Mouse (Mus musculus) midbrain, embryonic 15.5 days (tissue): ENCODE results near the gene Ank3. TPM values are rescaled to one million over a fixed set of nuclear protein-coding genes. Genes with fewer than 3 reads are reported as not detected.
A peak's percentile ranks its signal among the peaks of the same experiment; 100 is the strongest.

Experiments
- ATAC-seq: fragments of 200-750 bp; cut with Nextera tagmentation; replicated peaks from 2 replicates; pipeline ENCODE4 v1.8.0; 2017; ENCODE audit warnings: moderate TSS enrichment
- H3K27ac ChIP-seq: fragments of 300-500 bp; sonication (generic); 2 replicates; pipeline ENCODE4 v1.5.1; 2015; ENCODE audit warnings: mild to moderate bottlenecking, inconsistent platforms
- H3K27me3 ChIP-seq: fragments of 300-500 bp; sonication (generic); replicated peaks from 2 replicates; pipeline ENCODE4 v1.6.1; 2015; ENCODE audit warnings: inconsistent platforms
- H3K36me3 ChIP-seq: fragments of 300-500 bp; sonication (generic); replicated peaks from 2 replicates; pipeline ENCODE4 v1.6.1; 2015; ENCODE audit warnings: inconsistent platforms
- H3K4me1 ChIP-seq: fragments of 300-500 bp; sonication (generic); 2 replicates; pipeline ENCODE4 v1.6.1; 2015; ENCODE audit warnings: inconsistent platforms
- H3K4me2 ChIP-seq: fragments of 300-500 bp; sonication (generic); 2 replicates; pipeline ENCODE4 v1.6.1; 2015; ENCODE audit warnings: inconsistent platforms, mild to moderate bottlenecking, moderate library complexity
- H3K4me3 ChIP-seq: fragments of 300-500 bp; sonication (generic); 2 replicates; pipeline ENCODE4 v1.5.1; 2015; ENCODE audit warnings: mild to moderate bottlenecking, inconsistent platforms
- H3K9ac ChIP-seq: fragments of 300-500 bp; sonication (generic); 2 replicates; pipeline ENCODE4 v1.6.1; 2015; ENCODE audit warnings: mild to moderate bottlenecking, inconsistent platforms
- H3K9me3 ChIP-seq: fragments of 300-500 bp; sonication (generic); 2 replicates; pipeline ENCODE4 v1.6.1; 2016; ENCODE audit warnings: inconsistent platforms
- WGBS: fragments of 180-500 bp; shearing (Covaris S2); methylation state at CpG from one replicate; pipeline ENCODE4 v1.1.7; 2015; ENCODE audit warnings: mixed read lengths; 5-methylcytosine and 5-hydroxymethylcytosine counted together
- polyA plus RNA-seq: library from polyadenylated mRNA; unstranded; fragments of >200 nt; fragmentation: Nextera tagmentation; extraction: Ambion mirVana; gene quantifications from 2 replicates; pipeline ENCODE4 v1.2.1, GENCODE M21; 2015

Gene Ank3
- polyA plus RNA-seq, 1 experiment from 2014 or later: 108 TPM

DNA sequence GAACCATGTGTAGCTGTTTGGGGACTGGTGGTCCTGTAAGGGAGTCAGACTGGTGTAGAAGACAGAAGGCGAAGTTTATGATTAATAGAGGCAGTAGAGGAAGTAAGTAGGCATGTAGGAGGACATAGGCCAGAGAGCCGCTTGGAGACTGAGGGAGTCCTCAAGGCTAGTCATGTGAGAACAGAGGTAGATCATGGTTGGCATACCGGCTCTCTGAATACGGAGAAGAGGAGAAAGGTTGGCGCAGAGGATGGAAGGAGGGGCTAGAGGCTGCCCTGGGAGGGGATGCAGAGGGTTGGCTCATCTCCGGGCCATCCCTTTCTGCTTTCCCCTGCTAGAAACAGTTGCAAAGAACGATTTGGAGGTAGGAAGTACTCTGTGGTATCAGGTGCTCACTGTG, 328.2 kb downstream of the Ank3 start:
- H3K27ac ChIP-seq: no peak overlapping the region
- H3K4me3 ChIP-seq: no peak overlapping the region
- H3K4me1 ChIP-seq: peaks cover 36% of the 10 kb centered on the region

DNA sequence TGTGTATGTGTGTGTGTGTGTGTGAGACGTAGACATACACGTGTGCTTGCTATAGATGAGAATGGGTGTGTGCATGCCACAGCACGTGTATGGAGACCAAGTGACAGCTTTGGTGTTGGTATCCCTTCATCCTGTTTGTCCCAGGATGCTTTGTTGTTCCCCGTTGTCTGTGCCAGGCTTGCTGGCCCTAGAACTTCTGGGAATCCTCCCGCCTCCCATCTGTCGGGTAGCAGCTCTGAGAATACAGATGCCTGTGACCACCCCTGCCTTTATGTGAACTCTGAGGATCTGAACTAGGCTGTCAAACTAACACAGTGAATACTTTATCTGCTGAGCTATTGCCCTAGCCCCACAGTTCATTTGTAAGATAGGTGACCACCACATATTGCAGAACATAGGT, 330.3 kb downstream of the Ank3 start:
- no peak for ATAC-seq
- Histone ChIP-seq H3K27ac (no peak overlapping the region), H3K27me3 (no peaks in the 10 kb centered on the region), H3K9ac (no peak overlapping the region), H3K9me3 (no peaks in the 10 kb centered on the region), H3K4me3 (no peak overlapping the region), H3K4me1 (peaks cover 38% of the 10 kb centered on the region), H3K36me3 (no peaks in the 10 kb centered on the region), H3K4me2 (no peak overlapping the region)
- WGBS: 65% methylated on average over 6 of the region's 6 CpGs

More for the DNA sequence above, 328.2 kb downstream of the Ank3 start:
- ATAC-seq: no peak
- no peak overlapping the region for H3K9ac ChIP-seq
- no peaks in the 10 kb centered on the region for H3K36me3 ChIP-seq
- H3K27me3 ChIP-seq: no peaks in the 10 kb centered on the region
- no peak overlapping the region for H3K4me2 ChIP-seq
- 93% methylated on average over 7 of the region's 7 CpGs for WGBS
- H3K9me3 ChIP-seq: no peaks in the 10 kb centered on the region

DNA sequence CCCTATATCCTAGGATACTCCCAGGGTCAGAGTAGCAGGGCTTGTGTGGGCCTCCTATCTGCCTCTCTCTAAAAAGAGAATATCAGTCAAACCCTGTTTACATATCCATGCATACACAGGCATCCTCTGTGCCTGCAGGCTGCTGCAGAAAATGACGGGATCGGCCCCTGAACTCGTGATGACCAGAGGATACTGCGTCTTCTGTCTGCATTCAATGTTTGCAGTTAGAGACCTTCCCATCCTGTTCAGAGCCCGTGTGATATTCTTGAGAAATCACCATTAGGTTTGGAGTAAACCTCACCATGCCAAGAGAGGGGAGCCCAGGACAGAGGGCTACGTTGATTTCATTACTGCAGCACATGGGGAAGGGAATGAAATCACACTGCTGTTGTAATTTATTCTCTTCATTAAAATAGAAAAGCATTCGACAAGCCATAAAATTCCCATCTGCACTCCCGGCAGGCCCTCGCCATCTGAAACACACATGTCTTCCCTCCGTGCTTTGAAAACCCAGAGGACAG, 331.8 kb downstream of the Ank3 start:
- Histone ChIP-seq H3K4me3 (no peak overlapping the region), H3K9ac (no peak overlapping the region), H3K27me3 (no peaks in the 10 kb centered on the region), H3K4me1 (peaks cover 30% of the 10 kb centered on the region), H3K9me3 (no peaks in the 10 kb centered on the region), H3K27ac (peak overlapping the region; percentile 44; the same call in 1 of the 2 replicates), H3K36me3 (no peaks in the 10 kb centered on the region), H3K4me2 (no peak overlapping the region)
- peak; percentile 51; the same call in 1 of the 2 replicates for ATAC-seq
- WGBS: 36% methylated on average over 10 of the region's 10 CpGs

DNA sequence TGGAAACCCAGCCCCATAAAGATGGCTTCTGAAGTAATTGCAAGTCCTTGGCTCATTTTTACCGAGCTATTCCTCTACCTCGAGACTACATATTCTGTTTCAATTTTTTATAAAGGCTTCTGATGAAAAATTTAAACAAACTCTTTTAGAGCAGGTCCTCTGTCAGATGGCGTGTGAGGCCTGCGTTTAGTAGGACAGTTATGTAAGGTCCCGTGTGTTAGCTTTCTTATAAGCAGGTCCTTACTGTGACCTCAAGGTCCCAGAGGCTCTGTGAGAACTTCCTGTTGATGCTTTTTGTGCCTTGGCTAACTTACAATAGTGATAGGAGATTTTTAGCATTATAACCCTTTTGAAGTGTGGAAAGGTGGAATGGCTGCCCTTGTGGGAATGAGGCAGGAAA, 332.8 kb downstream of the Ank3 start:
- Histone ChIP-seq H3K27ac (peak overlapping the region; percentile 44), H3K9me3 (no peaks in the 10 kb centered on the region), H3K27me3 (no peaks in the 10 kb centered on the region), H3K9ac (no peak overlapping the region), H3K4me1 (peaks cover 27% of the 10 kb centered on the region), H3K4me2 (no peak overlapping the region), H3K4me3 (no peak overlapping the region), H3K36me3 (no peaks in the 10 kb centered on the region)
- no peak for ATAC-seq
- 74% methylated on average over 5 of the region's 5 CpGs for WGBS

DNA sequence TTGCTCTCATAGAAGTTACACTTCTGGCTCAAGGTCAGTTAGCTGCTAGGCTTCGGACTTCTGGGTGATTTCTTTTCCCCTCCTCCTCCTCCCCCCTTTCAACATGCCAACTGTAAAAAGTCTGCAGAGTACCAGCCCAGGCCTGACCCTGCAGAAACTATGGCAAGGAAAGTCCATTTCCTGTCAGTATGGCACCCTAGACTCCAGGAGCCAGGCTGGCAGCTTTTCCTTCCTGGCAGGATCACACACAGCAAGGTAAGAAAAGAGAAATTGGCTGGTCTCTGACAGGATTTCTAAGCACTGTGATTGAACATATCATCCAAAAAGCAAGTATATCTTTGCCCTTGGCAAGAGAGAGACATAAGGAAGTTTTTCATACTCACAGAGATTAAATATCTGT, 333.3 kb downstream of the Ank3 start:
- no peaks in the 10 kb centered on the region for H3K36me3 ChIP-seq
- H3K4me2 ChIP-seq: no peak overlapping the region
- H3K27me3 ChIP-seq: no peaks in the 10 kb centered on the region
- ATAC-seq: no peak
- no peak overlapping the region for H3K27ac ChIP-seq
- H3K4me1 ChIP-seq: peaks cover 27% of the 10 kb centered on the region
- H3K9ac ChIP-seq: no peak overlapping the region
- WGBS: 85% methylated on average over 1 of the region's 1 CpGs
- H3K9me3 ChIP-seq: no peaks in the 10 kb centered on the region
- H3K4me3 ChIP-seq: no peak overlapping the region

DNA sequence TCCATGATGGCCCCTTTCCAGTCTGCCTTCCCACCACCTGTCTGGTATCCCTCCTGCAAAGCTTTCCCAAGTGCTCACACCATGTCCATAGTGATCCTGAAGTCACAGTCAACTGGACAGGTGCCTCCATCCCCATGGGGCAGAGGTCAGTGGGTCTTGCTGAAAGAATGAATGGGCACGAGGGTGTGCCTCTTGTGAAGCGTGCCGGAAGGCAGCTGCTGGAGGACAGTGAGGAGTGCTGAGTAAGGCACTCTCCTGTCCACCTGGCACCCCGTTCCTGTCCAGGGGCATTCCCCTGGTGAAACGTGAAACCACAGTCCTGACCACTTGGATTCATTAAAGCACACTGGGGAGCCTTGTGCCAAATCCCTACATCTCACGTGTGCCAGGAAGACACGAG, 337.7 kb downstream of the Ank3 start:
- ATAC-seq: no peak; the same call in 1 of the 2 replicates
- 63% methylated on average over 7 of the region's 7 CpGs for WGBS
- no peak overlapping the region for H3K27ac ChIP-seq
- H3K4me1 ChIP-seq: peaks cover 9% of the 10 kb centered on the region
- no peaks in the 10 kb centered on the region for H3K36me3 ChIP-seq
- H3K27me3 ChIP-seq: no peaks in the 10 kb centered on the region
- no peaks in the 10 kb centered on the region for H3K9me3 ChIP-seq
- no peak overlapping the region for H3K4me2 ChIP-seq
- no peak overlapping the region for H3K9ac ChIP-seq
- no peak overlapping the region for H3K4me3 ChIP-seq

DNA sequence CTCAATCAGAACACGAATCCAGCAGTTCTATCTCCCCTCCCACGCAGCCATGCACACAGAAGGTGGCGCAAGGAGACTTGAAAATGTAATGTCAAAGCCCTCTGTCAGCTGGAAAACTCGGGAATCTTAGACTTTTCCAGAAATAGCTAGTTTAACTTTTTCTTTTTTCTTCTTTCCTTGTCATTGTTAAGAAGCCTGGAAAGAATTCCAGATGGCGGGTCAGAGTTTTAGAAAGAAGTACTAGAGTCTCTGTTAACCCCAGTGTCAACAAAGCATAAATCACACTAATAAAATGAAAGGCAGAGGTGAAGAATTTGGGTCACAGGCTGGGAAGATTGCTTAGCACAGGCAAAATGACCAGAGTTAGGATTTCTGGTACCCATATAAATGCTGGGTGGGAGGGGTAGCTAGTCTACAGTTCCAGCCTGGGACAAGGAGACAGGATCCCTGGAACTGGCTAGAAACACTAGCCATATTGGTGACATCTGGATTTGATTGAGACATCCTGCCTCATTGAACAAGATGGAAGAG, 340.2 kb downstream of the Ank3 start:
- H3K27me3 ChIP-seq: no peaks in the 10 kb centered on the region
- H3K4me2 ChIP-seq: no peak overlapping the region
- H3K4me3 ChIP-seq: no peak overlapping the region
- H3K27ac ChIP-seq: no peak overlapping the region
- no peak for ATAC-seq
- no peaks in the 10 kb centered on the region for H3K36me3 ChIP-seq
- peaks cover 15% of the 10 kb centered on the region for H3K4me1 ChIP-seq
- H3K9me3 ChIP-seq: no peaks in the 10 kb centered on the region
- 63% methylated on average over 5 of the region's 5 CpGs for WGBS
- no peak overlapping the region for H3K9ac ChIP-seq

DNA sequence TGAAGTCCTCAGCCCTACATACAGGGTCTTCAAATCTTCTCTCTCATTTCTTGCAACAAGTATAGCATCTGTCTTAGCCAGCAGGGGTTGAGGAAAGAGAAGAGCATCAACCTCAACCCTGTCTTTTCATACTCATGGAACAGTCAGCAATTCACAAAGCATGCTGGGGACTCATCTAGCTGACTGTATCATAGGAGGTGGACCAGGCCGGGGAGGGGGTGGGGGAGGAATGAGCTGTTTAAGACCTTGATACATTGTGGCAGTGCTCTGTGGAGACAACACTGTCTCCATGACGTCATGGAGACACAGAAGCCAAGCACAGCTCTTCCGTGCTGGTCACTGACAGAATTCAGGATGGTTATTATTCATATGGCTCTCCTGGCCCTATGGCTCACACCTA, 344.0 kb downstream of the Ank3 start:
- no peaks in the 10 kb centered on the region for H3K36me3 ChIP-seq
- 85% methylated on average over 3 of the region's 3 CpGs for WGBS
- H3K27me3 ChIP-seq: no peaks in the 10 kb centered on the region
- H3K4me3 ChIP-seq: no peak overlapping the region
- peaks cover 44% of the 10 kb centered on the region for H3K4me1 ChIP-seq
- ATAC-seq: no peak
- H3K27ac ChIP-seq: no peak overlapping the region
- H3K9me3 ChIP-seq: no peaks in the 10 kb centered on the region
- no peak overlapping the region for H3K9ac ChIP-seq
- no peak overlapping the region for H3K4me2 ChIP-seq

DNA sequence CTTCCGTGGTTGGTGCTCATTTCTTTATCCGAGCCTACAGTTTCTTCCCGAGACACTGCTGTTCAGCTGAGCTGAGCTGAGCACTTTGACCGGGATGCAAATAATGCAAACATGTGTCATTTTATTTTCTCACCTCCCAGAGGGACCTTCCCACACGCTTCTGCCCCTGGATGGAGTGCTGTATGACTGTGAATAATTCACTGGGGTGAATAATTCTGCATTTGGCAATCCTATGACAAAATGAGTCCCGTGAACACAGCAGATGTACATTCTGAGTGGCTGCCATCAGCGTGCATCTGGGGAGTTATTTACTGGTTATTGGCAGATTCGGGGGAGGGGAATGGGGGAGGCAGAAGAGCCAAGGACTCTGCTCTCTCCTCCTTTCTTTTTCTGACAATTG, 345.6 kb downstream of the Ank3 start:
- Histone ChIP-seq H3K4me2 (no peak overlapping the region), H3K9me3 (no peaks in the 10 kb centered on the region), H3K27ac (peak overlapping the region; percentile 51), H3K27me3 (no peaks in the 10 kb centered on the region), H3K36me3 (no peaks in the 10 kb centered on the region), H3K4me1 (peaks cover 51% of the 10 kb centered on the region), H3K4me3 (no peak overlapping the region), H3K9ac (no peak overlapping the region)
- no peak for ATAC-seq
- WGBS: 28% methylated on average over 8 of the region's 8 CpGs

DNA sequence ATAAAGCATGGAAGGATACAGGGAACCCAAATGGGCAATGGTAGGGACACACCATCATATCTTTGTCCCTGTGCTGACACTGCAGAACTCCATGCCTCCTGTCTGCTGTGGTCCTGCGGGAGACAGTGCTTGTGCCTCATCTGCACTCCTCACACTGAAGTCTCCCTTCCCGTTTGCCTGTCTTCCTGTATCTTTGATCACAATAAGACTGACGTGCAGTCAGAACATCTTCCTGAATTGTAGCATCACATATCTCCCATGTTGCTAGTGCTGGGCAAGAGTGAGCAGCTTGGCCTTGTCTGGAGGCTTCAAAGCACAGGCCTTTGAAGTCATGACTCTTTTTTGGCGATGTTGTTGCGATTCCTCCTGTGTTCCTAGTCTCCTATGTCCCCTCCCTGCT, 346.3 kb downstream of the Ank3 start:
- H3K4me3 ChIP-seq: no peak overlapping the region
- H3K9me3 ChIP-seq: no peaks in the 10 kb centered on the region
- peak overlapping the region; percentile 51 for H3K27ac ChIP-seq
- no peaks in the 10 kb centered on the region for H3K27me3 ChIP-seq
- ATAC-seq: no peak
- 55% methylated on average over 5 of the region's 5 CpGs for WGBS
- peaks cover 56% of the 10 kb centered on the region for H3K4me1 ChIP-seq
- no peak overlapping the region for H3K9ac ChIP-seq
- H3K36me3 ChIP-seq: no peaks in the 10 kb centered on the region
- no peak overlapping the region for H3K4me2 ChIP-seq

DNA sequence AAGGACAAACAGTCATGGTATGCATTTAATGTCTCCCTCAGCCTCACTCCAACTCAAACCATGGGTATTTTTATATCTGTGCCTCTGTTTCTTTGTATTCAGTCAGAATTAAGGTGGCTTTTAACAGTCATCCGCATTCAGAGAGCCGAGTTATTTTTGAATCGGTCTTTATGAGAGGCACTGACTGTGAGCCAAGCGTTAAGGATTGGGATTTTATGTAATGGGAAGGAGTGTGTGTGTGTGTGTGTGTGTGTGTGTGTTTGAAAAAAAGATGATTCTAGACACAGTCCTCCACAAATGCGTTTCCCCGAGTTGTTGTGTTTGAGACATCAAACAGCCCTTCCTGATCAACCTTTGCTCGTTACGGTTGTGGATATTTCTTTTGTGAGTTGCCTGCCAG, 347.7 kb downstream of the Ank3 start:
- H3K9me3 ChIP-seq: no peaks in the 10 kb centered on the region
- no peak for ATAC-seq
- H3K27ac ChIP-seq: no peak overlapping the region
- H3K4me2 ChIP-seq: no peak overlapping the region
- peaks cover 55% of the 10 kb centered on the region for H3K4me1 ChIP-seq
- no peaks in the 10 kb centered on the region for H3K36me3 ChIP-seq
- H3K27me3 ChIP-seq: no peaks in the 10 kb centered on the region
- H3K9ac ChIP-seq: no peak overlapping the region
- no peak overlapping the region for H3K4me3 ChIP-seq
- 68% methylated on average over 8 of the region's 8 CpGs for WGBS

DNA sequence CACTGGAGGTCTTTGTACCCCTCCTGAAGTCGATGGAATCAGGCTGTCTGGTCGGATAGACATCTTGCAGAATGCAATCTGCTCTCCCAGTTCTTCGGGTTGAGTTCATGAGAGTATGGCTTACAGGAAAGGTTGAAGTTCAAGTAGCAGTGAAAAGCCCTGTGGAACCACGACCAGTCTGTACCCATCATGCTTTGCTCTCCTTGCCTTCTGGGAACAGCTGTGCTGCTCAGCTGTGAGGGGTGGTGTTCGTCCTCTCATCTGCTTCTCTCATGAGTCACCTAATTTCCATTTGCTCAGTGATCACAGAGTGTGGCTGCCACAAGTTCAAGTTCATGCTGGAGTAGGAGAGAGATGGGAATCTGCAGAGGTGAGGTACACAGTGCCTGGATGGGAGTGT, 348.2 kb downstream of the Ank3 start:
- no peak overlapping the region for H3K9ac ChIP-seq

DNA sequence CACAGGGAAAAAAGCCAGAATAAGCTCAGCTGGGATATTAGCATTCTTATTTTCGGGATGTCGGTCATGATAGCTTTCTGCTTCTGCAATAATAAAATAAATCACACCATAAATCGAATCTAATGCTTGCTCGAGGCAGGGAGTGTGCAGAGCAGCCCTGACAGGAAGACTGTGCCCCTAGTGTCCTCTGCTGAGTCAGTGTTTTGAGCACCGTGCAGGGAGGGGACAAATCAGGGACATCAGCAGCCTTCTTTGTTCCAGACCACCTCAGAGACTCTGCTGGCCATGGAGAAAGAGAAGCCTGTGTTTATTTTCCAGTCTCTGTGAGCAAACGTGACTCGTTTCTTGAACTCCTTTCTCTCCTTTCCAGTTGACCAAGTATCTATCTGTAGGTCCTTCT, 352.8 kb downstream of the Ank3 start:
- Histone ChIP-seq H3K36me3 (no peaks in the 10 kb centered on the region), H3K27ac (peak overlapping the region; percentile 40), H3K4me2 (no peak overlapping the region), H3K9me3 (no peaks in the 10 kb centered on the region), H3K9ac (no peak overlapping the region), H3K27me3 (no peaks in the 10 kb centered on the region), H3K4me1 (peaks cover 35% of the 10 kb centered on the region), H3K4me3 (no peak overlapping the region)
- ATAC-seq: no peak
- 37% methylated on average over 7 of the region's 7 CpGs for WGBS

More for the DNA sequence above, 348.2 kb downstream of the Ank3 start:
- Histone ChIP-seq H3K36me3 (no peaks in the 10 kb centered on the region), H3K27me3 (no peaks in the 10 kb centered on the region), H3K9me3 (no peaks in the 10 kb centered on the region), H3K27ac (no peak overlapping the region), H3K4me3 (no peak overlapping the region), H3K4me1 (peaks cover 57% of the 10 kb centered on the region), H3K4me2 (no peak overlapping the region)
- peak; percentile 21; the same call in 1 of the 2 replicates for ATAC-seq
- WGBS: 44% methylated on average over 5 of the region's 5 CpGs
